Mouse (Mus musculus) erythroblast, embryonic 14.5 days (primary cell): ENCODE data around the gene Frmd4a.

Experiments used
- GATA1 ChIP-seq: IDR thresholded peaks from 2 replicates; pipeline ENCODE4 v1.6.1; 2012; ENCODE audit warnings: low read length, inconsistent platforms, mixed read lengths
- TAL1 ChIP-seq: IDR thresholded peaks from 3 replicates; pipeline ENCODE4 v1.6.1; 2012; ENCODE audit warnings: low read length, inconsistent platforms, mixed read lengths

DNA sequence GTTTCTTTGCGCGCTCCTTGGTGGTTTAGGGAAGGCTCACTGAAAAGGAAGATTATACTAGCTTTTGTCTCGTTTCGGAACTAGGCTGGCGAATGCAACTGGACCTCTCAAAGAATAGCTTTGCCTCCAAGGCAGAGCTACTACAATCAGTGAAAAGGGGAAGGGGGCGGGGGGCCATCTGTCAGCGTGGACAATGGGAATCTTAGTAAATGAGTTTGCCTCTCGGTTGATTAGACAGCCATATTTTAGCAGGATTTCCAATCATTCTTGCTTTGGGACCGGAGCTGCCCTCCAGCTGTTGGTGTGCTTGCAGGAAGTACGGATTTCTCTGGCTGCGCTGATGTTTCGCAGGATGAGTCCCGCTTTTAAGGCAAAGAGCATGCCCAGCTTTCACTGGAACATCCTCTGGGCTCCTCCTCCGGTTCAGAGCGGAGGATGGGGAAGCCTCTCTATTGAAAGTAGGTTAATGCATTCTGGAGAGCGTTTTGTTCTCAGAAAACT lies 135.7 kb downstream of the Frmd4a start:
- TF ChIP-seq GATA1 (no peak), TAL1 (no peak)
